Mouse (Mus musculus) spleen, adult 2 months (tissue): ENCODE measurements at regions not wholly inside any gene's neighbourhood (a gene's known extent, or its start where the extent isn't known, plus 50 kb on each side); places are given as distances from the start of the nearest gene placed in this dataset.

Experiments
- CTCF ChIP-seq: fragments of 200-500 bp; IDR thresholded peaks from 2 replicates; pipeline ENCODE4 v1.5.1; 2011; ENCODE audit warnings: mild to moderate bottlenecking, inconsistent platforms; ENCODE audit not compliant: insufficient read depth, insufficient read length, insufficient replicate concordance; ENCODE audit errors: extremely low read depth
- POLR2A ChIP-seq: fragments of 200-500 bp; IDR thresholded peaks from 2 replicates; pipeline ENCODE4 v1.6.1; 2011; ENCODE audit warnings: low read depth, low read length, inconsistent platforms

GRCm38 (mm10) chr3:115816328-115817160, 71.1 kb upstream of the Dph5 start:
- no peak for TF ChIP-seq POLR2A
- no peak for TF ChIP-seq CTCF
